Mouse (Mus musculus) heart, postnatal 0 days (tissue): Measurements from ENCODE around the gene Eif4enif1.

ENCODE experiments used
- CTCF ChIP-seq: IDR thresholded peaks from 2 replicates; pipeline ENCODE4 v1.5.1; 2016; ENCODE audit warnings: antibody characterized with exemption, control low read depth, low read depth
- EP300 ChIP-seq: IDR thresholded peaks from 2 replicates; pipeline ENCODE4 v1.6.1; 2016; ENCODE audit warnings: antibody characterized with exemption, low read depth

- TF ChIP-seq CTCF (no peak), EP300 (no peak)
Measured at GRCm38 (mm10) chr11:3279729-3280128, 77.5 kb downstream of the Eif4enif1 start.
